Mouse (Mus musculus): ENCODE measurements around the gene Hspa1l. TPM values are rescaled to one million over a fixed set of nuclear protein-coding genes. Genes with fewer than 3 reads are reported as not detected.

Hspa1l gene
- polyA plus RNA-seq, 2 experiments, result 0.02 to 0.25 TPM

- no peak for DNase-seq (ENCODE audit: low read depth in 3 of 3, low spot score in 3 of 3)
- H3K4me3 ChIP-seq (ENCODE audit: insufficient read depth in 1 of 2, low read depth in 2 of 2, low read length in 2 of 2), result no peak overlapping the region
Measured at GRCm38 (mm10) chr17:35024261-35024660, 51.8 kb downstream of the Hspa1l start.

GRCm38 (mm10) chr17:35024691-35025488, 52.4 kb downstream of the Hspa1l start:
- Histone ChIP-seq H3K9ac (replicated peaks) (no peak overlapping the region), H3K4me3 (ENCODE audit: insufficient read depth in 1 of 2, low read depth in 2 of 2, low read length in 2 of 2) (no peak overlapping the region), H3K27ac (no peak overlapping the region), H3K4me1 (replicated peaks; ENCODE audit: control insufficient read depth in 2 of 2, insufficient read depth in 2 of 2, low read length in 1 of 2) (peaks cover 21 to 35% of the 10 kb centered on the region in 2 experiments), H3K4me2 (ENCODE audit: low read depth) (no peak overlapping the region), H3K36me3 (replicated peaks; ENCODE audit: control insufficient read depth, insufficient read depth, low read depth) (no peaks in the 10 kb centered on the region), H3K9me3 (ENCODE audit: control insufficient read depth, low read length) (no peaks in the 10 kb centered on the region), H3K27me3 (ENCODE audit: control insufficient read depth, insufficient read depth, low read length) (no peaks in the 10 kb centered on the region)
- DNase-seq (ENCODE audit: low read depth in 3 of 3, low spot score in 3 of 3) (no peak), ATAC-seq (ENCODE audit: insufficient read depth) (no peak)
- TF ChIP-seq EP300 (IDR thresholded peaks at IDR 0.05; ENCODE audit: low read depth) (no peak), CTCF (IDR thresholded peaks at IDR 0.05; ENCODE audit: low read depth) (no peak)
- 38% methylated on average over 10 of the region's 10 CpGs for WGBS (ENCODE audit: insufficient replicate concordance)

More at GRCm38 (mm10) chr17:35024261-35024660, 51.8 kb downstream of the Hspa1l start:
- ATAC-seq (ENCODE audit: insufficient read depth), result no peak
- no peaks in the 10 kb centered on the region for H3K27me3 ChIP-seq (ENCODE audit: control insufficient read depth, insufficient read depth, low read length)
- no peak overlapping the region for H3K27ac ChIP-seq
- no peak for TF ChIP-seq EP300 (IDR thresholded peaks at IDR 0.05; ENCODE audit: low read depth)
- TF ChIP-seq CTCF (IDR thresholded peaks at IDR 0.05; ENCODE audit: low read depth), result no peak
- H3K4me2 ChIP-seq (ENCODE audit: low read depth), result no peak overlapping the region
- H3K4me1 ChIP-seq (replicated peaks; ENCODE audit: control insufficient read depth in 2 of 2, insufficient read depth in 2 of 2, low read length in 1 of 2), result peaks cover 21 to 34% of the 10 kb centered on the region in 2 experiments
- no peaks in the 10 kb centered on the region for H3K36me3 ChIP-seq (replicated peaks; ENCODE audit: control insufficient read depth, insufficient read depth, low read depth)
- H3K9ac ChIP-seq (replicated peaks), result no peak overlapping the region
- H3K9me3 ChIP-seq (ENCODE audit: control insufficient read depth, low read length), result no peaks in the 10 kb centered on the region
- WGBS (ENCODE audit: insufficient replicate concordance), result 43% methylated on average over 13 of the region's 13 CpGs

DNA sequence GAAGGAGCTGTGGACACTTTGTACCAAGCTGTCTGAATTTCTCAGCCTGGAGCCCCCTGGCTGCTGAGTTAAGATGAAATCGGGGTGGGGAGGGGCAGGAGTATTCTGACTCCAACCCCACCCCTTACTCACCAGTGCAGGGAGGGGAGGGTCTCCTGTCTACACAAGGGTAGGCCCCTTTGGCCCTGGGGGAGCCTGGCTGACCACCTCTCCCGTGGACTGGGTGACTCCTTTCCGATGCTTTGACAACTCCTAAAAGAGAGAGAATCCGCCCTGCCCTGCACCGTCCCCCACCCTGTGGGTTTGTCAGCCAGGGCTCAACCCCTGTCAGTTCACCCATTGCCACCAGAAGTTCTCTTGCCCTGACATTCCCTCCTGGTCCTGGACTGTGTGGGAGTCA, 53.7 kb downstream of the Hspa1l start:
- Histone ChIP-seq H3K9ac (replicated peaks) (no peak overlapping the region), H3K4me3 (ENCODE audit: insufficient read depth in 1 of 2, low read depth in 2 of 2, low read length in 2 of 2) (no peak overlapping the region), H3K27ac (no peak overlapping the region), H3K9me3 (ENCODE audit: control insufficient read depth, low read length) (no peaks in the 10 kb centered on the region), H3K36me3 (replicated peaks; ENCODE audit: control insufficient read depth, insufficient read depth, low read depth) (no peaks in the 10 kb centered on the region), H3K4me2 (ENCODE audit: low read depth) (no peak overlapping the region), H3K27me3 (ENCODE audit: control insufficient read depth, insufficient read depth, low read length) (no peaks in the 10 kb centered on the region), H3K4me1 (replicated peaks; ENCODE audit: control insufficient read depth in 2 of 2, insufficient read depth in 2 of 2, low read length in 1 of 2) (peaks cover 20 to 36% of the 10 kb centered on the region in 2 experiments)
- ATAC-seq (ENCODE audit: insufficient read depth), result no peak
- no peak for TF ChIP-seq EP300 (IDR thresholded peaks at IDR 0.05; ENCODE audit: low read depth)
- no peak for TF ChIP-seq CTCF (IDR thresholded peaks at IDR 0.05; ENCODE audit: low read depth)
- WGBS (ENCODE audit: insufficient replicate concordance), result 72% methylated on average over 5 of the region's 5 CpGs
- DNase-seq (ENCODE audit: low read depth in 3 of 3, low spot score in 3 of 3), result no peak

GRCm38 (mm10) chr17:35027277-35028068, 55.0 kb downstream of the Hspa1l start, which contains the start of gene Sapcd1:
Gene Sapcd1, minus strand, starts transcription at chr17:35028016.
- Histone ChIP-seq H3K9me3 (ENCODE audit: control insufficient read depth, low read length) (no peaks in the 10 kb centered on the region), H3K4me2 (ENCODE audit: low read depth) (no peak within 1 kb of the TSS), H3K27ac (no peak within 1 kb of the TSS), H3K9ac (replicated peaks) (no peak within 1 kb of the TSS), H3K4me1 (replicated peaks; ENCODE audit: control insufficient read depth in 2 of 2, insufficient read depth in 2 of 2, low read length in 1 of 2) (peaks cover 11 to 31% of the 10 kb centered on the region in 2 experiments), H3K36me3 (replicated peaks; ENCODE audit: control insufficient read depth, insufficient read depth, low read depth) (no peaks in the 10 kb centered on the region), H3K4me3 (ENCODE audit: insufficient read depth in 1 of 2, low read depth in 2 of 2, low read length in 2 of 2) (no peak within 1 kb of the TSS), H3K27me3 (ENCODE audit: control insufficient read depth, insufficient read depth, low read length) (no peaks in the 10 kb centered on the region)
- no peak for DNase-seq (ENCODE audit: low read depth in 3 of 3, low spot score in 3 of 3)
- no peak for TF ChIP-seq EP300 (IDR thresholded peaks at IDR 0.05; ENCODE audit: low read depth)
- no peak for TF ChIP-seq CTCF (IDR thresholded peaks at IDR 0.05; ENCODE audit: low read depth)
- 0 out of 2 replicates have a peak, but pooled peaks have one; percentile 36 for ATAC-seq (ENCODE audit: insufficient read depth)
- 46% methylated on average over 13 of the region's 13 CpGs for WGBS (ENCODE audit: insufficient replicate concordance)

DNA sequence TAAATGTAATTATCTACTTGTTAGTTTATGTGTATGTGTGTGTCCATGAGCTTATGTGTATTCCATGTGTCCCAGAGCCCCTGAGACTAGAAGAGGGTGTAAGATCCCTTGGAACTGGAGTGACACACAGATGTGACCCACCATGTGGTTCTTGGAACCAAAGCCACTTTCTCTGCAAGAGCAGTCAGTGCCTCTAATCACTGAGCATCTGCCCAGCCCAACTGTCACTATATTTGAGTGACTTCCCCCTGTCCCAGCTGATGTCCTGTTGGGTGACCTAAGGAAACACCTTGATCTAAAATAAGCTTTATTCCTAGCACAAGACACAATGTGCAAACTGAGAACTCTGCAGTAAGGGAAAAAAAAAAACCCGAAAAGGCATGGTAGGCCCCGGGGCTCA, 55.8 kb downstream of the Hspa1l start:
- peaks cover 6 to 22% of the 10 kb centered on the region in 2 experiments for H3K4me1 ChIP-seq (replicated peaks; ENCODE audit: control insufficient read depth in 2 of 2, insufficient read depth in 2 of 2, low read length in 1 of 2)
- TF ChIP-seq CTCF (IDR thresholded peaks at IDR 0.05; ENCODE audit: low read depth) (no peak), EP300 (IDR thresholded peaks at IDR 0.05; ENCODE audit: low read depth) (no peak)
- 45% methylated on average over 2 of the region's 2 CpGs for WGBS (ENCODE audit: insufficient replicate concordance)
- DNase-seq (ENCODE audit: low read depth in 3 of 3, low spot score in 3 of 3), result no peak
- no peak for ATAC-seq (ENCODE audit: insufficient read depth)
- H3K4me2 ChIP-seq (ENCODE audit: low read depth), result no peak overlapping the region
- H3K4me3 ChIP-seq (ENCODE audit: insufficient read depth in 1 of 2, low read depth in 2 of 2, low read length in 2 of 2), result no peak overlapping the region
- H3K9me3 ChIP-seq (ENCODE audit: control insufficient read depth, low read length), result no peaks in the 10 kb centered on the region
- no peaks in the 10 kb centered on the region for H3K27me3 ChIP-seq (ENCODE audit: control insufficient read depth, insufficient read depth, low read length)
- H3K36me3 ChIP-seq (replicated peaks; ENCODE audit: control insufficient read depth, insufficient read depth, low read depth), result no peaks in the 10 kb centered on the region
- H3K27ac ChIP-seq, result no peak overlapping the region
- H3K9ac ChIP-seq (replicated peaks), result no peak overlapping the region

Other genes with a start within 250 kb of the Hspa1l start
Only the 30 nearest of the 43 such genes appear.
- 12.8 and 14.8 TPM in 2 replicates for gene Stk19, start 135.8 kb upstream of the Hspa1l start, polyA plus RNA-seq (2012; rRNA removed)
- 10.6 and 13.3 TPM in 2 replicates for gene Stk19, start 135.8 kb upstream of the Hspa1l start, polyA plus RNA-seq (2014; fragmentation: Nextera tagmentation; extraction: Ambion mirVana)
- 27.7 and 30.6 TPM in 2 replicates for gene Dxo, start 135.7 kb upstream of the Hspa1l start, polyA plus RNA-seq (2012; rRNA removed)
- gene Dxo, start 135.7 kb upstream of the Hspa1l start, polyA plus RNA-seq (2014; fragmentation: Nextera tagmentation; extraction: Ambion mirVana), result 24.0 and 28.1 TPM in 2 replicates
- 21.4 and 22.3 TPM in 2 replicates for gene Skiv2l, start 122.5 kb upstream of the Hspa1l start, polyA plus RNA-seq (2012; rRNA removed)
- gene Skiv2l, start 122.5 kb upstream of the Hspa1l start, polyA plus RNA-seq (2014; fragmentation: Nextera tagmentation; extraction: Ambion mirVana), result 15.0 and 20.2 TPM in 2 replicates
- gene Nelfe, start 122.3 kb upstream of the Hspa1l start, polyA plus RNA-seq (2012; rRNA removed), result 26.9 and 37.5 TPM in 2 replicates
- gene Nelfe, start 122.3 kb upstream of the Hspa1l start, polyA plus RNA-seq (2014; fragmentation: Nextera tagmentation; extraction: Ambion mirVana), result 42.7 and 49.2 TPM in 2 replicates
- 103 and 159 TPM in 2 replicates for gene Cfb, start 110.2 kb upstream of the Hspa1l start, polyA plus RNA-seq (2012; rRNA removed)
- gene Cfb, start 110.2 kb upstream of the Hspa1l start, polyA plus RNA-seq (2014; fragmentation: Nextera tagmentation; extraction: Ambion mirVana), result 138 and 146 TPM in 2 replicates
- gene Zbtb12, start 93.2 kb upstream of the Hspa1l start, polyA plus RNA-seq (2012; rRNA removed), result 5.1 and 6.2 TPM in 2 replicates
- 0.10 and 0.14 TPM in 2 replicates for gene Zbtb12, start 93.2 kb upstream of the Hspa1l start, polyA plus RNA-seq (2014; fragmentation: Nextera tagmentation; extraction: Ambion mirVana)
- 0.02 TPM in 2 replicates for gene Gm20547, start 90.7 kb upstream of the Hspa1l start, polyA plus RNA-seq (2012; rRNA removed)
- gene Gm20547, start 90.7 kb upstream of the Hspa1l start, polyA plus RNA-seq (2014; fragmentation: Nextera tagmentation; extraction: Ambion mirVana), result not detected in 2 replicates
- gene C2, start 74.4 kb upstream of the Hspa1l start, polyA plus RNA-seq (2012; rRNA removed), result 14.6 and 15.6 TPM in 2 replicates
- gene C2, start 74.4 kb upstream of the Hspa1l start, polyA plus RNA-seq (2014; fragmentation: Nextera tagmentation; extraction: Ambion mirVana), result 14.1 and 15.8 TPM in 2 replicates
- 28.5 and 29.7 TPM in 2 replicates for gene Ehmt2, start 74.2 kb upstream of the Hspa1l start, polyA plus RNA-seq (2012; rRNA removed)
- gene Ehmt2, start 74.2 kb upstream of the Hspa1l start, polyA plus RNA-seq (2014; fragmentation: Nextera tagmentation; extraction: Ambion mirVana), result 10.2 TPM in 2 replicates
- 1.0 and 1.6 TPM in 2 replicates for gene Slc44a4, start 58.2 kb upstream of the Hspa1l start, polyA plus RNA-seq (2012; rRNA removed)
- gene Slc44a4, start 58.2 kb upstream of the Hspa1l start, polyA plus RNA-seq (2014; fragmentation: Nextera tagmentation; extraction: Ambion mirVana), result 2.5 and 2.7 TPM in 2 replicates
- gene Neu1, start 41.5 kb upstream of the Hspa1l start, polyA plus RNA-seq (2012; rRNA removed), result 9.7 and 11.0 TPM in 2 replicates
- gene Neu1, start 41.5 kb upstream of the Hspa1l start, polyA plus RNA-seq (2014; fragmentation: Nextera tagmentation; extraction: Ambion mirVana), result 10.1 and 10.4 TPM in 2 replicates
- gene Hspa1b, start 13.5 kb upstream of the Hspa1l start, polyA plus RNA-seq (2012; rRNA removed), result 1.5 and 3.5 TPM in 2 replicates
- gene Hspa1b, start 13.5 kb upstream of the Hspa1l start, polyA plus RNA-seq (2014; fragmentation: Nextera tagmentation; extraction: Ambion mirVana), result not detected in 2 replicates
- not detected in 2 replicates for gene Gm20481, start 2.8 kb upstream of the Hspa1l start, polyA plus RNA-seq (2012; rRNA removed)
- gene Gm20481, start 2.8 kb upstream of the Hspa1l start, polyA plus RNA-seq (2014; fragmentation: Nextera tagmentation; extraction: Ambion mirVana), result not detected in 2 replicates
- gene Hspa1a, start 547 bp upstream of the Hspa1l start, polyA plus RNA-seq (2012; rRNA removed), result 0.90 and 2.5 TPM in 2 replicates
- gene Hspa1a, start 547 bp upstream of the Hspa1l start, polyA plus RNA-seq (2014; fragmentation: Nextera tagmentation; extraction: Ambion mirVana), result 0.38 and 0.41 TPM in 2 replicates
- gene Lsm2, start 9.2 kb downstream of the Hspa1l start, polyA plus RNA-seq (2012; rRNA removed), result 81.5 and 121 TPM in 2 replicates
- 122 and 132 TPM in 2 replicates for gene Lsm2, start 9.2 kb downstream of the Hspa1l start, polyA plus RNA-seq (2014; fragmentation: Nextera tagmentation; extraction: Ambion mirVana)
- 58.2 and 67.6 TPM in 2 replicates for gene Vars, start 28.3 kb downstream of the Hspa1l start, polyA plus RNA-seq (2012; rRNA removed)
- gene Vars, start 28.3 kb downstream of the Hspa1l start, polyA plus RNA-seq (2014; fragmentation: Nextera tagmentation; extraction: Ambion mirVana), result 61.7 and 77.3 TPM in 2 replicates
- 0.12 and 0.18 TPM in 2 replicates for gene Vwa7, start 43.9 kb downstream of the Hspa1l start, polyA plus RNA-seq (2012; rRNA removed)
- 0.09 TPM in 1 of 2 replicates, not detected in the other for gene Vwa7, start 43.9 kb downstream of the Hspa1l start, polyA plus RNA-seq (2014; fragmentation: Nextera tagmentation; extraction: Ambion mirVana)
- gene Sapcd1, start 55.3 kb downstream of the Hspa1l start, polyA plus RNA-seq (2012; rRNA removed), result 2.3 and 2.7 TPM in 2 replicates
- 2.5 and 2.7 TPM in 2 replicates for gene Sapcd1, start 55.3 kb downstream of the Hspa1l start, polyA plus RNA-seq (2014; fragmentation: Nextera tagmentation; extraction: Ambion mirVana)
- gene Msh5, start 74.0 kb downstream of the Hspa1l start, polyA plus RNA-seq (2012; rRNA removed), result 3.3 and 4.3 TPM in 2 replicates
- gene Msh5, start 74.0 kb downstream of the Hspa1l start, polyA plus RNA-seq (2014; fragmentation: Nextera tagmentation; extraction: Ambion mirVana), result 2.3 and 2.9 TPM in 2 replicates
- 76.4 and 78.0 TPM in 2 replicates for gene Clic1, start 77.3 kb downstream of the Hspa1l start, polyA plus RNA-seq (2012; rRNA removed)
- gene Clic1, start 77.3 kb downstream of the Hspa1l start, polyA plus RNA-seq (2014; fragmentation: Nextera tagmentation; extraction: Ambion mirVana), result 38.1 and 39.9 TPM in 2 replicates
- 12.0 and 12.3 TPM in 2 replicates for gene Ddah2, start 86.3 kb downstream of the Hspa1l start, polyA plus RNA-seq (2012; rRNA removed)
- 16.1 and 17.3 TPM in 2 replicates for gene Ddah2, start 86.3 kb downstream of the Hspa1l start, polyA plus RNA-seq (2014; fragmentation: Nextera tagmentation; extraction: Ambion mirVana)
- gene Ly6g6c, start 92.7 kb downstream of the Hspa1l start, polyA plus RNA-seq (2012; rRNA removed), result 0.26 and 0.48 TPM in 2 replicates
- 0.24 and 0.37 TPM in 2 replicates for gene Ly6g6c, start 92.7 kb downstream of the Hspa1l start, polyA plus RNA-seq (2014; fragmentation: Nextera tagmentation; extraction: Ambion mirVana)
- gene Mpig6b, start 93.5 kb downstream of the Hspa1l start, polyA plus RNA-seq (2012; rRNA removed), result 2.3 and 2.6 TPM in 2 replicates
- gene Mpig6b, start 93.5 kb downstream of the Hspa1l start, polyA plus RNA-seq (2014; fragmentation: Nextera tagmentation; extraction: Ambion mirVana), result 4.0 and 6.6 TPM in 2 replicates
- gene Ly6g6e, start 104.2 kb downstream of the Hspa1l start, polyA plus RNA-seq (2012; rRNA removed), result 0.08 and 0.32 TPM in 2 replicates
- not detected in 2 replicates for gene Ly6g6e, start 104.2 kb downstream of the Hspa1l start, polyA plus RNA-seq (2014; fragmentation: Nextera tagmentation; extraction: Ambion mirVana)
- gene Ly6g6d, start 105.4 kb downstream of the Hspa1l start, polyA plus RNA-seq (2012; rRNA removed), result 0.95 and 1.2 TPM in 2 replicates
- gene Ly6g6d, start 105.4 kb downstream of the Hspa1l start, polyA plus RNA-seq (2014; fragmentation: Nextera tagmentation; extraction: Ambion mirVana), result 0.28 and 0.77 TPM in 2 replicates
- 4.1 and 5.1 TPM in 2 replicates for gene Ly6g6f, start 112.9 kb downstream of the Hspa1l start, polyA plus RNA-seq (2012; rRNA removed)
- gene Ly6g6f, start 112.9 kb downstream of the Hspa1l start, polyA plus RNA-seq (2014; fragmentation: Nextera tagmentation; extraction: Ambion mirVana), result 5.0 and 6.3 TPM in 2 replicates
- gene Abhd16a, start 116.6 kb downstream of the Hspa1l start, polyA plus RNA-seq (2012; rRNA removed), result 29.1 and 30.0 TPM in 2 replicates
- 42.3 and 44.3 TPM in 2 replicates for gene Abhd16a, start 116.6 kb downstream of the Hspa1l start, polyA plus RNA-seq (2014; fragmentation: Nextera tagmentation; extraction: Ambion mirVana)
- not detected in 2 replicates for gene Ly6g5c, start 135.6 kb downstream of the Hspa1l start, polyA plus RNA-seq (2012; rRNA removed)
- not detected in 2 replicates for gene Ly6g5c, start 135.6 kb downstream of the Hspa1l start, polyA plus RNA-seq (2014; fragmentation: Nextera tagmentation; extraction: Ambion mirVana)
- 0.57 and 0.70 TPM in 2 replicates for gene Ly6g5b, start 142.7 kb downstream of the Hspa1l start, polyA plus RNA-seq (2012; rRNA removed)
- 0.27 TPM in 1 of 2 replicates, not detected in the other for gene Ly6g5b, start 142.7 kb downstream of the Hspa1l start, polyA plus RNA-seq (2014; fragmentation: Nextera tagmentation; extraction: Ambion mirVana)
- gene Gpank1, start 148.8 kb downstream of the Hspa1l start, polyA plus RNA-seq (2012; rRNA removed), result 8.9 and 10.0 TPM in 2 replicates
- 12.2 and 12.7 TPM in 2 replicates for gene Gpank1, start 148.8 kb downstream of the Hspa1l start, polyA plus RNA-seq (2014; fragmentation: Nextera tagmentation; extraction: Ambion mirVana)